Mouse (Mus musculus): ENCODE results near the gene Nudt21. TPM values are rescaled to one million over a fixed set of nuclear protein-coding genes. Genes with fewer than 3 reads are reported as not detected.

Gene Nudt21
- total RNA-seq, 2 experiments from 2014 or later, result 66.4 to 75.8 TPM

Other genes with a start within 250 kb of the Nudt21 start
- gene Gnao1, start 227.1 kb downstream of the Nudt21 start, total RNA-seq (2021), result 1,000 to 10,000 TPM; 1,067 to 1,097 TPM
- 100 to 1,000 TPM; 129 to 132 TPM for gene Amfr, start 24.2 kb downstream of the Nudt21 start, total RNA-seq (2021)
- 10 to 100 TPM; 36.7 to 38.1 TPM for gene Ogfod1, start 167 bp upstream of the Nudt21 start, total RNA-seq (2021)
- gene Bbs2, start 61.9 kb upstream of the Nudt21 start, total RNA-seq (2021), result 10 to 100 TPM; 22.2 to 23.9 TPM
- gene Mt4, start 100.2 kb upstream of the Nudt21 start, total RNA-seq (2021), result not detected
- gene Mt3, start 115.6 kb upstream of the Nudt21 start, total RNA-seq (2021), result 100 to 1,000 TPM; 452 to 527 TPM
- 100 to 1,000 TPM in 1 of 2 experiments, 10 to 100 TPM in 1; 63.5 to 266 TPM for gene Mt2, start 135.6 kb upstream of the Nudt21 start, total RNA-seq (2021)
- gene Mt1, start 142.1 kb upstream of the Nudt21 start, total RNA-seq (2021), result 100 to 1,000 TPM in 1 of 2 experiments, 10 to 100 TPM in 1; 80.3 to 200 TPM
- 10 to 100 TPM; 49.1 to 51.0 TPM for gene Nup93, start 177.5 kb upstream of the Nudt21 start, total RNA-seq (2021)